Comparison of ENCODE assay signal across 8 mouse cellular contexts in genomic region chr9:15239042-15239925, GRCm38 (mm10). TPM values are rescaled to one million over a fixed set of nuclear protein-coding genes. Genes with fewer than 3 reads are reported as not detected.
DNase-seq lines count a peak whose midpoint lies in the region; ATAC-seq lines count a peak whose summit lies in the region.

TSS of gene Vstm5 (plus strand) at chr9:15239045.

- peak within 1 kb of the TSS; percentile 41 for H3K4me3 ChIP-seq in hindbrain, embryonic 11.5 days (ENCODE audit: low read depth, low read length)
- H3K4me3 ChIP-seq in midbrain, embryonic 10.5 days, result peak within 1 kb of the TSS; percentile 58
- H3K4me3 ChIP-seq in stomach, embryonic 16.5 days (replicated peaks; ENCODE audit: low read length), result peak within 1 kb of the TSS; percentile 56

- peak within 1 kb of the TSS; percentile 55 for H3K9ac ChIP-seq in hindbrain, embryonic 11.5 days (ENCODE audit: low read depth, low read length)
- H3K9ac ChIP-seq in stomach, embryonic 16.5 days (ENCODE audit: low read length), result peak within 1 kb of the TSS; percentile 79

- 6% methylated on average over 35 of the region's 35 CpGs for WGBS in hindbrain, embryonic 11.5 days
- WGBS in midbrain, embryonic 10.5 days, result 6% methylated on average over 35 of the region's 35 CpGs
- WGBS in stomach, embryonic 16.5 days, result 4% methylated on average over 35 of the region's 35 CpGs

- peak; percentile 54 for DNase-seq in urinary bladder, postnatal 14 days (ENCODE audit: low spot score)
- no peak for DNase-seq in urinary bladder, adult 2 months (ENCODE audit: low spot score)
- peak; percentile 6 for DNase-seq in fibroblast of lung, adult 2 months (ENCODE audit: low read depth)
- peak; percentile 67 for DNase-seq in hindbrain, embryonic 11.5 days (ENCODE audit: low spot score)
- peak; percentile 11 to 64 for DNase-seq in left cerebral cortex, postnatal 10 days (ENCODE audit: extremely low spot score in 1 of 2, low spot score in 2 of 2)
- peak; percentile 65 for DNase-seq in midbrain, embryonic 10.5 days (ENCODE audit: low spot score)
- DNase-seq in cerebellum, adult 9-10 months, result no peak

- H3K27me3 ChIP-seq in hindbrain, embryonic 11.5 days (ENCODE audit: control insufficient read depth, insufficient read depth, low read length), result no peaks in the 10 kb centered on the region; the same call in 1 of the 2 replicates
- H3K27me3 ChIP-seq in midbrain, embryonic 10.5 days (ENCODE audit: low read depth, poor library complexity, severe bottlenecking), result peaks cover 29% of the 10 kb centered on the region
- 0 out of 2 replicates have a peak, but pooled peaks cover 4% of the 10 kb centered on the region for H3K27me3 ChIP-seq in stomach, embryonic 16.5 days (ENCODE audit: control insufficient read depth, insufficient read depth, low read length)

- intact Hi-C loops in left cerebral cortex, postnatal 10 days (cut with DNase I), result no loop called here

- peak within 1 kb of the TSS; percentile 74 for H3K4me2 ChIP-seq in hindbrain, embryonic 11.5 days (replicated peaks; ENCODE audit: low read depth, low read length)
- peak within 1 kb of the TSS; percentile 87 for H3K4me2 ChIP-seq in stomach, embryonic 16.5 days (ENCODE audit: low read depth, low read length)

- no peaks in the 10 kb centered on the region for H3K36me3 ChIP-seq in hindbrain, embryonic 11.5 days (ENCODE audit: control insufficient read depth, insufficient read depth, low read length)
- H3K36me3 ChIP-seq in midbrain, embryonic 10.5 days, result no peaks in the 10 kb centered on the region
- H3K36me3 ChIP-seq in stomach, embryonic 16.5 days (ENCODE audit: control insufficient read depth, insufficient read depth, low read length), result no peaks in the 10 kb centered on the region

- no peaks in the 10 kb centered on the region for H3K4me1 ChIP-seq in hindbrain, embryonic 11.5 days (replicated peaks; ENCODE audit: control insufficient read depth, insufficient read depth, low read length)
- peaks cover 15% of the 10 kb centered on the region for H3K4me1 ChIP-seq in midbrain, embryonic 10.5 days
- H3K4me1 ChIP-seq in stomach, embryonic 16.5 days (ENCODE audit: control insufficient read depth, insufficient read depth, low read length), result no peaks in the 10 kb centered on the region

- H3K9me3 ChIP-seq in hindbrain, embryonic 11.5 days (ENCODE audit: control insufficient read depth, low read length), result no peaks in the 10 kb centered on the region
- no peaks in the 10 kb centered on the region for H3K9me3 ChIP-seq in midbrain, embryonic 10.5 days (replicated peaks)
- H3K9me3 ChIP-seq in stomach, embryonic 16.5 days (replicated peaks; ENCODE audit: control insufficient read depth, low read length), result no peaks in the 10 kb centered on the region

- peak; percentile 91 for ATAC-seq in hindbrain, embryonic 11.5 days (ENCODE audit: low FRiP score)
- peak; percentile 81 for ATAC-seq in stomach, embryonic 16.5 days (ENCODE audit: insufficient read depth, low FRiP score)

- H3K27ac ChIP-seq in hindbrain, embryonic 11.5 days (ENCODE audit: low read depth, low read length), result no peak within 1 kb of the TSS
- peak within 1 kb of the TSS; percentile 79 for H3K27ac ChIP-seq in midbrain, embryonic 10.5 days (replicated peaks)
- H3K27ac ChIP-seq in stomach, embryonic 16.5 days (ENCODE audit: low read length), result peak within 1 kb of the TSS; percentile 60

RNA-seq across cellular contexts. Expression of gene Vstm5, which starts in this region (rescaled TPM):
- polyA plus RNA-seq in urinary bladder, adult 2 months (2012; rRNA removed), result 3.5 and 4.9 TPM in 2 replicates
- polyA plus RNA-seq in hindbrain, embryonic 11.5 days (2014; fragmentation: Nextera tagmentation; extraction: Ambion mirVana), result 1.8 and 2.1 TPM in 2 replicates
- 10 to 100 TPM; 10.1 to 11.0 TPM for total RNA-seq in left cerebral cortex, postnatal 10 days (2021)
- polyA plus RNA-seq in midbrain, embryonic 10.5 days (2016; fragmentation: Nextera tagmentation; extraction: Ambion mirVana), result 0.70 and 1.3 TPM in 2 replicates
- polyA plus RNA-seq in stomach, embryonic 16.5 days (2015; fragmentation: Nextera tagmentation; extraction: Ambion mirVana), result 7.4 and 10.8 TPM in 2 replicates

Comparison
In these comparisons a context has a peak if more than half of its experiments do, and no peak if none do; other contexts are left out.
1. DNase-seq: peak in urinary bladder, postnatal 14 days (single experiment), fibroblast of lung, adult 2 months (single experiment), hindbrain, embryonic 11.5 days (single experiment), left cerebral cortex, postnatal 10 days (2 of 2) and midbrain, embryonic 10.5 days (single experiment); none in urinary bladder, adult 2 months (single experiment) and cerebellum, adult 9-10 months (single experiment).
2. Peak in every context shown above with its lines, with median percentiles within 50 percentile points of each other: H3K4me3 ChIP-seq.